Mouse (Mus musculus) hindbrain, embryonic 14.5 days (tissue): ENCODE measurements around the gene Kmt5b. TPM values are rescaled to one million over a fixed set of nuclear protein-coding genes. Genes with fewer than 3 reads are reported as not detected.

Experiments used
- ATAC-seq: fragments of 200-750 bp; cut with Nextera tagmentation; 2 replicates; pipeline ENCODE4 v1.8.0; 2017; ENCODE audit warnings: moderate number of reproducible peaks, mild to moderate bottlenecking, moderate TSS enrichment, moderate library complexity; ENCODE audit not compliant: low FRiP score
- DNase-seq: peaks from one replicate; pipeline ENCODE4 v3.0.0-alpha.2; 2015; ENCODE audit warnings: low spot score
- H3K27ac ChIP-seq: fragments of 300-500 bp; sonication (generic); 2 replicates; pipeline ENCODE4 v1.5.1; 2014; ENCODE audit warnings: mild to moderate bottlenecking, moderate library complexity
- H3K27me3 ChIP-seq: fragments of 300-500 bp; sonication (generic); 2 replicates; pipeline ENCODE4 v1.6.1; 2014; ENCODE audit warnings: mild to moderate bottlenecking, low read length, mixed read lengths; ENCODE audit not compliant: control insufficient read depth, insufficient read depth
- H3K36me3 ChIP-seq: fragments of 300-500 bp; sonication (generic); replicated peaks from 2 replicates; pipeline ENCODE4 v1.6.1; 2014; ENCODE audit not compliant: control insufficient read depth, insufficient read depth
- H3K4me1 ChIP-seq: fragments of 300-500 bp; sonication (generic); replicated peaks from 2 replicates; pipeline ENCODE4 v1.6.1; 2014; ENCODE audit warnings: antibody characterized with exemption, low read length, mixed read lengths; ENCODE audit not compliant: control insufficient read depth, insufficient read depth
- H3K4me2 ChIP-seq: fragments of 300-500 bp; sonication (generic); replicated peaks from 2 replicates; pipeline ENCODE4 v1.6.1; 2014; ENCODE audit warnings: mild to moderate bottlenecking, moderate library complexity
- H3K4me3 ChIP-seq: fragments of 300-500 bp; sonication (generic); replicated peaks from 2 replicates; pipeline ENCODE4 v1.5.1; 2014; ENCODE audit warnings: mild to moderate bottlenecking, low read length
- H3K9ac ChIP-seq: fragments of 300-500 bp; sonication (generic); 2 replicates; pipeline ENCODE4 v1.6.1; 2014
- H3K9me3 ChIP-seq: fragments of 300-500 bp; sonication (generic); 2 replicates; pipeline ENCODE4 v1.6.1; 2016; ENCODE audit warnings: low read length; ENCODE audit not compliant: control insufficient read depth
- WGBS: fragments of 180-500 bp; shearing (Covaris S2); extraction: QIAGEN DNeasy Blood & Tissue Kit; methylation state at CpG from one replicate; pipeline ENCODE4 v1.1.7; 2014; 5-methylcytosine and 5-hydroxymethylcytosine counted together
- polyA plus RNA-seq: library from polyadenylated mRNA; unstranded; fragments of >200 nt; fragmentation: Nextera tagmentation; extraction: Ambion mirVana; gene quantifications from 2 replicates; pipeline ENCODE4 v1.2.1, GENCODE M21; 2014

Kmt5b gene
- polyA plus RNA-seq, 1 experiment from 2014 or later, result 57.9 TPM

DNA sequence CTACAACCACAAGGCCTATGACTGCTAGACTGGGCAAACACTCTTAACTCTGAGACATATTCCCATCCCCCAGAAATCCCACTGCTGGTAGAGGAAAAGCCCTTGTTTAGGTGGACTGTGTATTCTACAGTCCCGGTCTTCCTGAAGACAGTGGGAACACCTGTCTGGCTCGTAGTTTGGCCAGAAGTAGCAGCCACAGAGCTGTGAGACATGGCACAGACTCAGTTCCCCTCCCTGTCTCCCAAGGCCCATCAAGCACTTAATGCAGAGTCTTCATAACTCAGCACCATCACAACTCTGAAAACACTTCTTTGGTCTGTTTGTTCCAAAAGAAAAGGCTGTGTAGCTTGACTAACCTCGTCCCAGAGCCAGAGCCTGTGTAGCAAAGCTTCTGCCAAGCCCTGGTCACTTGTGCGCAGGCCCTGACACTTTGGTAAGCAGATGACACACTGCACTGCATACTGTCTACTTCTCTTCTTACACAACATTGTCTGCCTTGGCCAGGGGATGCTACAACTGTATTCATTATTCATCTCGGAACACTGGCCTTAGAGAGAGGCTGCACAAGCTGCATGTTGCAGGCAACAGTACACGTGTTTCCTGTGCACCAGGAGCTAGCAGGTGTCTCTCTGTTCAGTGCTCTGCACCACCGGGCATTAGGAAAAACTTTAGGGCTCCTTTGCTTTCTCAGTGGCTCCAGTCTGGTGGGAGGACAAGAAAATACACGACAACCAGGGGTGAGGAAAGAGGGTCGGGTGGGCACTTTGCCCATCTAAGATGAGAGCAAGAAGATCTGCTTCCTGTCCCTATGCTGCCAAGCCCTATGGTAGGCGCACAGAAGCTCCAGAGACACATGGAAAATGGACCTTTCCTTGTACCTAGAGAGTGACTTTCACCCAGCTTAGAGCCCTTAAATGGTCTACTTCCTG, 79.7 kb downstream of the Kmt5b start:
- H3K4me3 ChIP-seq, result no peak overlapping the region
- H3K4me2 ChIP-seq, result no peak overlapping the region
- H3K27ac ChIP-seq, result no peak overlapping the region
- no peaks in the 10 kb centered on the region for H3K27me3 ChIP-seq
- ATAC-seq, result no peak
- 82% methylated on average over 10 of the region's 10 CpGs for WGBS
- no peak overlapping the region for H3K9ac ChIP-seq
- H3K9me3 ChIP-seq, result no peaks in the 10 kb centered on the region
- no peaks in the 10 kb centered on the region for H3K4me1 ChIP-seq
- no peak for DNase-seq
- no peaks in the 10 kb centered on the region for H3K36me3 ChIP-seq

DNA sequence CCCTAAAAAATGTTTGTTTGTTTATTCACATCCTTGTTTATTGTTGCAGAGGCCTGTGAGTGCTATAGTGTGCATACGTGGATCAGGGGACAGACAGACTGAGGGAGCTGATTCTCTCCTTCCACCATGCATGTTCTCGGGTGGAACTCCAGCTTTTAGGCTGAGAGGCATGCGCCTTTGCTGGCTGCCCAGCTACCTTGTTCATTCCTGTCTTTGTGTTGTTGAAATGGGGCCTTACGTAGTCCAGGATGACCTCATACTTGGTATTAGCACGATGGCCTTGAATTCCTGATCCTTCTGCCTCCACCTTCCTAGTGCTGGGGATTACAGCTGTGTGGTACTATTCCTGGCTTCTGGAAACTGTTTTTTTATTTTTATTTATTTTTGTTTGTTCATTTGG, 80.5 kb downstream of the Kmt5b start:
- H3K9me3 ChIP-seq, result no peaks in the 10 kb centered on the region
- 90% methylated on average over 5 of the region's 5 CpGs for WGBS
- no peaks in the 10 kb centered on the region for H3K36me3 ChIP-seq
- H3K4me2 ChIP-seq, result no peak overlapping the region
- no peaks in the 10 kb centered on the region for H3K4me1 ChIP-seq
- no peak overlapping the region for H3K27ac ChIP-seq
- H3K4me3 ChIP-seq, result no peak overlapping the region
- no peak for DNase-seq
- no peaks in the 10 kb centered on the region for H3K27me3 ChIP-seq
- no peak overlapping the region for H3K9ac ChIP-seq
- ATAC-seq, result no peak

DNA sequence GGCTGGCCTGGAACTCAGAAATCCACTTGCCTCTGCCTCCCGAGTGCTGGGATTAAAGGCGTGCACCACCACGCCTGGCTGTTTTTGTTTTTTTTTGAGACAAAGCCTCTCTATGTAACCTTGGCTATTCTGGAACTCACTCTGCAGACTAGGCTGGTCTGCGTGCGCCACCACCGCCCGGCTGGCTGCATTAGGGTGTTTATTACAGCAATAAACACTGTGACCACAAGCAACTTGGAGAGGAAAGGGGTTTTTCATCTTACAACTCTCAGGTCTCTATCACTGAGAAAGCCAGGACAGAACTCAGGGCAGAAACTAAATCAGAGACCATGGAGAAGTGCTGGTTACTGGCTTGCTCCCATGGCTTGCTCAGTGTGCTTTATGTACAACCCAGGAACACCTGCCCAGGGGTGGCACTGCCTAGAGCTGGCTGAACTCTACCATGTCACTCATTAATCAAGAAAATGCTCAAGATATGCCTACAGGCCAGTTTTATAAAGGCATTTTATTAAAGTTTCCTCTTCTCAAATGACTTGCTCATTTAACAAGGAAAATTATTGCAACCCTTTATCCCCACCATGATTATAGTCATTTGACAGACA, 81.1 kb downstream of the Kmt5b start:
- Histone ChIP-seq H3K36me3 (no peaks in the 10 kb centered on the region), H3K4me1 (peaks cover 5% of the 10 kb centered on the region), H3K27me3 (no peaks in the 10 kb centered on the region), H3K27ac (no peak overlapping the region), H3K4me3 (no peak overlapping the region), H3K9me3 (no peaks in the 10 kb centered on the region), H3K9ac (no peak overlapping the region), H3K4me2 (no peak overlapping the region)
- no peak for DNase-seq
- no peak for ATAC-seq
- WGBS, result 89% methylated on average over 7 of the region's 7 CpGs

DNA sequence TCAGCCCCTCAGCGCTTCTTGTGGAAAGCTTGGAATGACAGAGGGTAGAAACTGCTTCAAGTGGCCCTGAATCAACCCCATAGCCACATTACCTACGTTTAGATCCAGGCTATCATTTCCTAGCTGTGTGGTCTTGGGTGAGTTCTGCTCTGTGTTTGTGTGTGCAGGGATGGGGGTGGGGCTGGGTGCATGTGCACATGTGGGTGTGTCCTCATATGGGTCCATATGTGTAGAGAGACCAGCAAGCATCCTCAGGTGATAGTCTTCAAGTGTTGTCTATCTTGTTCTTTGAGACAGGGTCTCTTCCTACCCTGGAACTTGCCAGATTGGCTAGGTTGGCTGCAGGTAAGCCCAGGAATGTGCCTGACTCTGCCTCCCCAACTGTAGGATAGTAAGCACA, 82.0 kb downstream of the Kmt5b start:
- Histone ChIP-seq H3K4me3 (no peak overlapping the region), H3K4me2 (no peak overlapping the region), H3K36me3 (no peaks in the 10 kb centered on the region)

DNA sequence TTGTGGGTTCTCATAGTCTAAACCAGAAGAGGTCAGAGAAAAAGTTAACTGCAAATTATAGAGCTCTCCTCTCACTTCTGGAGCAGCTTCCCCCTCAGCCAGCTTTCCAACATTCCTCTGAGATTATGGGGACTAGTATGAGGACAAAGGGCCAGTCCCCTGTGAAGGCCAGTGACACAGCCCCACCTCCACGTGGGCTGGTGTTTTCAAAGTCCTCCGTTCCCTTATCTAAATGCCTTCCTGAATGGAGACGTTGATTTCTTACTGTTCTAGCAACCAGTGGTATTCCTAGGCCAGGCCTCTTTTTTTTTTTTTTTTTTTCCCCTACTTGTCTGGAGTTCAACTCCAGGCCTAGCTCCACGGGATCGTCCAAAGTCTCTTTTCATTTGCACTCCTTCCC, 82.9 kb downstream of the Kmt5b start:
- ATAC-seq, result no peak
- no peak overlapping the region for H3K4me2 ChIP-seq
- 55% methylated on average over 5 of the region's 5 CpGs for WGBS
- DNase-seq, result no peak
- no peak overlapping the region for H3K9ac ChIP-seq
- no peaks in the 10 kb centered on the region for H3K9me3 ChIP-seq
- H3K27ac ChIP-seq, result no peak overlapping the region
- H3K36me3 ChIP-seq, result no peaks in the 10 kb centered on the region
- no peaks in the 10 kb centered on the region for H3K27me3 ChIP-seq
- H3K4me1 ChIP-seq, result peaks cover 20% of the 10 kb centered on the region
- no peak overlapping the region for H3K4me3 ChIP-seq

More for the DNA sequence above, 82.0 kb downstream of the Kmt5b start:
- Histone ChIP-seq H3K4me1 (peaks cover 14% of the 10 kb centered on the region), H3K27me3 (no peaks in the 10 kb centered on the region), H3K9me3 (no peaks in the 10 kb centered on the region), H3K9ac (no peak overlapping the region), H3K27ac (no peak overlapping the region)
- 96% methylated on average over 2 of the region's 2 CpGs for WGBS
- no peak for DNase-seq
- ATAC-seq, result no peak

DNA sequence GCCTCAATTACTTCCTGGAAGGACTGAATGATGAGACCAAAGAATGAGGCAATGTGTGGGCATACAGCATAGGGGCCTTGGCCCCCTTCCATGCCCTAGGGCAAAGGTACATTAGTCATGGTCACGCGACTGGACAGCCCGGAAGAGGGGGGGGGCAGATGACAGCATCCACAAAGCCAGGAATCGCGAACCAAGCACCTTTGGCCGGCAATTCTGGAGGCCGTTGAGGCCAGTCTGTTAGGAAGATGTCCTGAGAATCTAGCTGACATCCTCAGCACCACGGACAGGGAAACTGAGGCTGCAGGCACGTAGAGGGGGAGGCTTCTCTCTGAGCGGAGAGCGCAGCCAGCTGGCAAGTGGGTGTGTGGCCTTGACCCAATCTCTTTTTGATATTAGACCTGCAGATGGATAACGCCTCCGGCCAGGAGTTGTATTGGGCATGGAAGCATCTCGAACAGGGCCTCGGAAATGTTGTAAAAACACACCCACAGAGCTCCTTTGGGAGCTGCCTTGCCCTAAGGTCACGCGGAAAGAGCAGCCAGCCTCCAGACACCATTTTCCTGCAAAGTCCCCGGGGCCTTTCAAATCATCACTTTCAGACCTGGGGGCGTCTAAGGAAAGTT, 83.7 kb downstream of the Kmt5b start:
- Histone ChIP-seq H3K4me1 (peaks cover 29% of the 10 kb centered on the region), H3K36me3 (no peaks in the 10 kb centered on the region), H3K27ac (peak overlapping the region; percentile 58; the same call in 1 of the 2 replicates), H3K4me2 (peak overlapping the region; percentile 72), H3K9ac (0 out of 2 replicates have a peak overlapping the region, but pooled peaks have one; percentile 28), H3K9me3 (no peaks in the 10 kb centered on the region), H3K27me3 (no peaks in the 10 kb centered on the region), H3K4me3 (peak overlapping the region; percentile 95)
- DNase-seq (no peak), ATAC-seq (peak; percentile 3; the same call in 1 of the 2 replicates)
- 4% methylated on average over 19 of the region's 19 CpGs for WGBS

DNA sequence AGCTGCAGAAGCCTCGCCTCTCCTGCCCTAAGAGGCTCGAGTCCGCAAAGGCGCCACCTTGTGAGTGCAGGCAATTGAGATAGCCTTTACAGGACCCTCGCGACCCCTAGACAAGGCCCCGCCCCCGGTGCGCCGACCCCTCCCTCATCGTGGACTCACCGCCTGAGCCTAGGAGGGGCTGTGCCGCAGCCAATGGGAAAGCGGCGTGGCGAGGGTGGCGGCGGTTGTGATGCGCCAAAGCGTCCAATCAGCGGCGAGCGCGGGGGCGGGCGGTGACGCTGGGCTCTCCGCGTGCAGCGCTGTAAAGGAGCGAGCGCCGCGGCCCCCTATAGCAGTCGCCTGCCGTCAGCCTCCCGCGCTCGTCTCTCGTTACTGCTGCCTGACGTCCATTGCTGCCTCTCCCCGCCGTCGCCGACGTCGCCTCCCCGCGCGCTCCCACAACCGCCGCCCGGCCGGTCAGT, 84.3 kb downstream of the Kmt5b start, which contains the start of gene Chka:
Gene Chka, plus strand, starts transcription at position 272 of the 461 bp plus-strand sequence.
- Histone ChIP-seq H3K36me3 (no peaks in the 10 kb centered on the region), H3K9me3 (no peaks in the 10 kb centered on the region), H3K27me3 (no peaks in the 10 kb centered on the region), H3K4me2 (peak within 1 kb of the TSS; percentile 72), H3K9ac (peak within 1 kb of the TSS; percentile 94), H3K4me3 (peak within 1 kb of the TSS; percentile 95), H3K4me1 (peaks cover 33% of the 10 kb centered on the region), H3K27ac (peak within 1 kb of the TSS; percentile 97)
- DNase-seq (peak; percentile 96), ATAC-seq (peak; percentile 99)
- under 1% methylated on average over 50 of the region's 54 CpGs for WGBS

DNA sequence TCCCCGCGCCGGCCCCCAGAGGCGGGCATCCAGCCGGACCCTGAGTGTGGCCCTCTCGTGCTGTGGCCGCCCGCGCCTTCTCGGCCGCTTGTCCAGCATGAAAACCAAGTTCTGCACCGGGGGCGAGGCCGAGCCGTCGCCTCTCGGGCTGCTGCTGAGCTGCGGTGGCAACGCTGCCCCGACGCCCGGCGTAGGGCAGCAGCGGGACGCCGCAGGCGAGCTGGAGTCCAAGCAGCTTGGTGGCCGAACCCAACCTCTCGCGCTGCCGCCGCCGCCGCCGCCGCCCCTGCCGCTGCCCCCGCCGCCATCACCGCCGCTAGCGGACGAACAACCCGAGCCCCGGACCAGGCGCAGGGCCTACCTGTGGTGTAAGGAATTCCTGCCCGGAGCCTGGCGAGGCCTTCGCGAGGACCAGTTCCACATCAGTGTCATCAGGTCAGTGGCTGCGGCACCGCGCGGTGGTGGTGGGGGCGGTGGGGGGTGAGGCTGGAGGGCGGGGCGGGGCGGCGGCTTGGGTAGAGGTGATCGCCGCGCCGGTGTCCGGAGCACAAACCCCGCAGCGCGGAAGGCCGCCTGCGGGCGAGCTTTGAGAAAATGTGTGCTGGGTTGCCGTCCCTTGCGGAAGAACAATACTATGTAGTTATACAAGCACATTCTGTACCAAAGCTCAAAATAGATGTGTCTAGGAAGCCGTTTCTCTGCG, 84.9 kb downstream of the Kmt5b start:
- H3K4me2 ChIP-seq, result peak overlapping the region; percentile 72
- H3K9me3 ChIP-seq, result no peaks in the 10 kb centered on the region
- H3K4me3 ChIP-seq, result peak overlapping the region; percentile 95
- H3K27ac ChIP-seq, result peak overlapping the region; percentile 97
- H3K27me3 ChIP-seq, result no peaks in the 10 kb centered on the region
- H3K4me1 ChIP-seq, result peaks cover 33% of the 10 kb centered on the region
- peak; percentile 59; the same call in 1 of the 2 replicates for ATAC-seq
- under 1% methylated on average over 70 of the region's 74 CpGs for WGBS
- peak overlapping the region; percentile 94 for H3K9ac ChIP-seq
- peak; percentile 44 for DNase-seq
- no peaks in the 10 kb centered on the region for H3K36me3 ChIP-seq
